Mouse (Mus musculus): ENCODE data around the gene Mapkbp1. TPM values are rescaled to one million over a fixed set of nuclear protein-coding genes. Genes with fewer than 3 reads are reported as not detected.

Mapkbp1 gene
- polyA plus RNA-seq, 1 experiment from 2014 or later = 1.1 TPM

DNA sequence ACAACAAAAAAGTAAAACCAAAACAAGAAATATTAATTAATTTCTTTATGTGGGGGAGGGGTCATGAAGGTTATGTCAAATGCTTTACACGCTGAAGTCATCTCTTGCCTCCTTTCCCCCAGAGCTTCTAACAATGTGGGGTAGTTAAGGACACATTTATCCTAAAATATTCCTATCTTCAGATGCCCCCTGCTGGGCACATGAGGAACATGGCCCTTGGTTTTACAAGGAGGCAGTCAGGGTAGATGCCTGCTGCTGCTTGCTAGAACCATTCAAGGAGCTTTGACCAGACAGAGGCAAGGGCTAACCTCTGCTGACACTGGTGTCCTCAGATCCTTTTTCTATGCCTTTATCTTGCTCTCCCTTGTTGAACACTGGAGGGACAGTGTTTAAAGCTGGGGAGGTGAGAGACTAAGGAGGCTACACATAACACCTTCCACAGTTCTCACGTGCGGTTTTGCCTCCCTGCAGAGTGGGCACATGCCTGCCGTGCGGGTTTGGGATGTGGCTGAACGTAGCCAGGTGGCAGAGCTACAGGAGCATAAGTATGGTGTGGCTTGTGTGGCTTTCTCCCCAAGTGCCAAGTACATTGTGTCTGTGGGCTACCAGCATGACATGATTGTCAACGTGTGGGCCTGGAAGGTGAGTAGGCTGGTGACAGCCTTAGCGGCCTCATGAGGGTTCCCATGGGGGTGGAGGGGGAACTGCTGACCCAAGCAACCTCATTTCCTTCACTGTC is 39.1 kb downstream of the Mapkbp1 start:
- TF ChIP-seq EP300 (optimal IDR thresholded peaks at IDR 0.05) (no peak), CTCF (IDR thresholded peaks at IDR 0.05; ENCODE audit: low read depth) (peak; percentile 87)
- ATAC-seq (ENCODE audit: low FRiP score, low TSS enrichment) (peak; percentile 45), DNase-seq (ENCODE audit: low spot score) (peak; percentile 55)

GRCm38 (mm10) chr2:120012924-120013323 is 40.4 kb downstream of the Mapkbp1 start:
- ATAC-seq (ENCODE audit: low FRiP score, low TSS enrichment) (no peak), DNase-seq (ENCODE audit: low spot score) (no peak)
- Histone ChIP-seq H3K9ac (ENCODE audit: low read length) (no peak overlapping the region), H3K4me2 (replicated peaks; ENCODE audit: low read depth) (no peak overlapping the region), H3K4me1 (replicated peaks; ENCODE audit: control insufficient read depth, insufficient read depth) (no peaks in the 10 kb centered on the region), H3K4me3 (ENCODE audit: low read depth, low read length) (no peak overlapping the region), H3K9me3 (ENCODE audit: control insufficient read depth, low read length) (no peaks in the 10 kb centered on the region), H3K27me3 (ENCODE audit: control insufficient read depth, insufficient read depth, low read length) (no peaks in the 10 kb centered on the region), H3K36me3 (ENCODE audit: control insufficient read depth, insufficient read depth, low read length) (peaks cover 3% of the 10 kb centered on the region; the same call in 1 of the 2 replicates), H3K27ac (replicated peaks) (no peak overlapping the region)
- TF ChIP-seq EP300 (optimal IDR thresholded peaks at IDR 0.05) (no peak), CTCF (IDR thresholded peaks at IDR 0.05; ENCODE audit: low read depth) (no peak)
- WGBS = 86% methylated on average over 13 of the region's 13 CpGs

More for the DNA sequence above, 39.1 kb downstream of the Mapkbp1 start:
- Histone ChIP-seq H3K4me1 (replicated peaks; ENCODE audit: control insufficient read depth, insufficient read depth) (no peaks in the 10 kb centered on the region), H3K4me2 (replicated peaks; ENCODE audit: low read depth) (no peak overlapping the region), H3K27ac (replicated peaks) (no peak overlapping the region), H3K4me3 (ENCODE audit: low read depth, low read length) (no peak overlapping the region), H3K27me3 (ENCODE audit: control insufficient read depth, insufficient read depth, low read length) (no peaks in the 10 kb centered on the region), H3K36me3 (ENCODE audit: control insufficient read depth, insufficient read depth, low read length) (peaks cover under 1% of the 10 kb centered on the region; the same call in 1 of the 2 replicates), H3K9me3 (ENCODE audit: control insufficient read depth, low read length) (no peaks in the 10 kb centered on the region), H3K9ac (ENCODE audit: low read length) (no peak overlapping the region)
- WGBS = 76% methylated on average over 8 of the region's 8 CpGs

- DNase-seq (ENCODE audit: low spot score) (no peak), ATAC-seq (ENCODE audit: low FRiP score, low TSS enrichment) (no peak)
- H3K9me3 ChIP-seq (ENCODE audit: control insufficient read depth, low read length) = no peaks in the 10 kb centered on the region
- peaks cover 3% of the 10 kb centered on the region; the same call in 1 of the 2 replicates for H3K36me3 ChIP-seq (ENCODE audit: control insufficient read depth, insufficient read depth, low read length)
- H3K4me2 ChIP-seq (replicated peaks; ENCODE audit: low read depth) = no peak overlapping the region
- H3K4me1 ChIP-seq (replicated peaks; ENCODE audit: control insufficient read depth, insufficient read depth) = no peaks in the 10 kb centered on the region
- H3K27ac ChIP-seq (replicated peaks) = no peak overlapping the region
- 95% methylated on average over 2 of the region's 2 CpGs for WGBS
- H3K9ac ChIP-seq (ENCODE audit: low read length) = no peak overlapping the region
- no peak overlapping the region for H3K4me3 ChIP-seq (ENCODE audit: low read depth, low read length)
- TF ChIP-seq CTCF (IDR thresholded peaks at IDR 0.05; ENCODE audit: low read depth) (no peak), EP300 (optimal IDR thresholded peaks at IDR 0.05) (no peak)
- H3K27me3 ChIP-seq (ENCODE audit: control insufficient read depth, insufficient read depth, low read length) = no peaks in the 10 kb centered on the region
Measured at GRCm38 (mm10) chr2:120013831-120014486, 41.5 kb downstream of the Mapkbp1 start.

DNA sequence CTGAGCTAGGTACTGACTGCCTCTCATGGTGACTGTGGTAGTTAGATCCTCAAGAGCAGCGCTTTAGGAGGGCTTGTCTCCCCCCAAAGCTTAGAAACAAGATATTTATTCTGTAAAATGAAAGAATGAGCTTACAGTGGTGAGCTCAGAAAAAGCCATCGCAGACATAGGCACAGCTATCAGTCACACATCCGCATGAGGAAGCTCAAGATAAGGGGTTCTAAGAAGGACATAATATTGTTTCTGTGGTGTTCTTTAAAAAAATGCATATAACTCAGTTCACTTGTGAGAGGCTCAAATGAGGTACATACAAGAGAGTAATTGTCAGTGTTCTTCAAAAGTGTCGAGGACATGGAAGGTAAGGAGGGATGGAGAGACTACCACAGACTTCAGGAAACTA is 43.4 kb downstream of the Mapkbp1 start:
- DNase-seq (ENCODE audit: low spot score) = no peak
- no peaks in the 10 kb centered on the region for H3K27me3 ChIP-seq (ENCODE audit: control insufficient read depth, insufficient read depth, low read length)
- 94% methylated on average over 4 of the region's 4 CpGs for WGBS
- no peak overlapping the region for H3K9ac ChIP-seq (ENCODE audit: low read length)
- no peak overlapping the region for H3K4me3 ChIP-seq (ENCODE audit: low read depth, low read length)
- H3K27ac ChIP-seq (replicated peaks) = no peak overlapping the region
- peaks cover 9% of the 10 kb centered on the region; the same call in 1 of the 2 replicates for H3K36me3 ChIP-seq (ENCODE audit: control insufficient read depth, insufficient read depth, low read length)
- no peak for TF ChIP-seq EP300 (optimal IDR thresholded peaks at IDR 0.05)
- no peak for TF ChIP-seq CTCF (IDR thresholded peaks at IDR 0.05; ENCODE audit: low read depth)
- no peak for ATAC-seq (ENCODE audit: low FRiP score, low TSS enrichment)
- no peaks in the 10 kb centered on the region for H3K9me3 ChIP-seq (ENCODE audit: control insufficient read depth, low read length)
- H3K4me1 ChIP-seq (replicated peaks; ENCODE audit: control insufficient read depth, insufficient read depth) = no peaks in the 10 kb centered on the region
- no peak overlapping the region for H3K4me2 ChIP-seq (replicated peaks; ENCODE audit: low read depth)

GRCm38 (mm10) chr2:120017599-120017998 is 45.1 kb downstream of the Mapkbp1 start:
- 61% methylated on average over 12 of the region's 12 CpGs for WGBS
- H3K4me1 ChIP-seq (replicated peaks; ENCODE audit: control insufficient read depth, insufficient read depth) = no peaks in the 10 kb centered on the region
- DNase-seq (ENCODE audit: low spot score) = no peak
- H3K4me2 ChIP-seq (replicated peaks; ENCODE audit: low read depth) = no peak overlapping the region
- H3K27ac ChIP-seq (replicated peaks) = no peak overlapping the region
- H3K9me3 ChIP-seq (ENCODE audit: control insufficient read depth, low read length) = no peaks in the 10 kb centered on the region
- H3K4me3 ChIP-seq (ENCODE audit: low read depth, low read length) = no peak overlapping the region
- H3K27me3 ChIP-seq (ENCODE audit: control insufficient read depth, insufficient read depth, low read length) = no peaks in the 10 kb centered on the region
- H3K36me3 ChIP-seq (ENCODE audit: control insufficient read depth, insufficient read depth, low read length) = peaks cover 21% of the 10 kb centered on the region
- peak; percentile 65; the same call in 1 of the 2 replicates for ATAC-seq (ENCODE audit: low FRiP score, low TSS enrichment)
- TF ChIP-seq CTCF (IDR thresholded peaks at IDR 0.05; ENCODE audit: low read depth) (no peak), EP300 (optimal IDR thresholded peaks at IDR 0.05) (no peak)
- no peak overlapping the region for H3K9ac ChIP-seq (ENCODE audit: low read length)

DNA sequence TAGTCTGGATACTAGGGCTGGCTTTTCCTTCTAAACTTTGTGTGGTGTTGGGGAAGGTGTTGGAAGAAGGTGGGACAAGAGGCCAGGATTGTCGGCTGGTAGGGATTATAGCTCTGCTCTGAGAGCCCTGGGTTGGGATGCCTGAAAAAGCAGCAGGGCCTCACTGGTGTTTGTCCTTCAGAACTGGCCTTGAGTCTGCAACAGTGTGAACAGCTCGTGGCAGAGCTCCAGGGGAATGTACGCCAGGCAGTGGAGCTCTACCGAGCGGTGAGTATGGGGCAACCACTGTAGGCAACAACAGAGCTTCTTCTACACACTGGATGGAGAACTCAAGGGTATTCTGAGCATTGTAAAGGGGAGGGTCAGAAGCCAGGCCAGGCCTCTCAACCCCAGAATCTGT is 51.8 kb downstream of the Mapkbp1 start:
- 87% methylated on average over 5 of the region's 5 CpGs for WGBS
- TF ChIP-seq EP300 (optimal IDR thresholded peaks at IDR 0.05) (no peak), CTCF (IDR thresholded peaks at IDR 0.05; ENCODE audit: low read depth) (no peak)
- Histone ChIP-seq H3K4me1 (replicated peaks; ENCODE audit: control insufficient read depth, insufficient read depth) (no peaks in the 10 kb centered on the region), H3K36me3 (ENCODE audit: control insufficient read depth, insufficient read depth, low read length) (peaks cover 21% of the 10 kb centered on the region), H3K4me3 (ENCODE audit: low read depth, low read length) (no peak overlapping the region), H3K9ac (ENCODE audit: low read length) (no peak overlapping the region), H3K4me2 (replicated peaks; ENCODE audit: low read depth) (no peak overlapping the region), H3K9me3 (ENCODE audit: control insufficient read depth, low read length) (no peaks in the 10 kb centered on the region), H3K27me3 (ENCODE audit: control insufficient read depth, insufficient read depth, low read length) (no peaks in the 10 kb centered on the region), H3K27ac (replicated peaks) (no peak overlapping the region)
- no peak for ATAC-seq (ENCODE audit: low FRiP score, low TSS enrichment)
- no peak for DNase-seq (ENCODE audit: low spot score)

All from stomach, postnatal 0 days (tissue).